Mouse (Mus musculus): ENCODE results near the gene Osbpl6. TPM values are rescaled to one million over a fixed set of nuclear protein-coding genes. Genes with fewer than 3 reads are reported as not detected.

Osbpl6 gene
- polyA plus RNA-seq, 1 experiment from 2014 or later, result 5.9 TPM

GRCm38 (mm10) chr2:76475788-76476187, 69.5 kb downstream of the Osbpl6 start:
- no peak for ATAC-seq (ENCODE audit: insufficient number of reproducible peaks, insufficient read depth, low FRiP score, low read depth)
- Histone ChIP-seq H3K4me3 (ENCODE audit: control insufficient read depth in 1 of 2, insufficient read depth in 1 of 2, low read depth in 1 of 2, low read length in 2 of 2) (no peak overlapping the region), H3K9ac (ENCODE audit: low read length) (no peak overlapping the region), H3K4me1 (ENCODE audit: control insufficient read depth in 2 of 2, insufficient read depth in 2 of 2, low read length in 2 of 2) (0 out of 4 replicates have a peak, but pooled peaks cover 0 to 2% of the 10 kb centered on the region in 2 experiments), H3K36me3 (ENCODE audit: control insufficient read depth, insufficient read depth, low read length) (no peaks in the 10 kb centered on the region), H3K9me3 (ENCODE audit: control insufficient read depth, low read length) (no peaks in the 10 kb centered on the region), H3K27ac (replicated peaks in 1 of 2; ENCODE audit: control insufficient read depth in 1 of 2, insufficient read depth in 1 of 2, low read depth in 2 of 2, low read length in 2 of 2) (no peak overlapping the region), H3K4me2 (ENCODE audit: low read length) (no peak overlapping the region), H3K27me3 (ENCODE audit: control insufficient read depth, insufficient read depth, low read length) (no peaks in the 10 kb centered on the region)
- 14% methylated on average over 1 of the region's 1 CpGs for WGBS

GRCm38 (mm10) chr2:76488764-76489163, 82.5 kb downstream of the Osbpl6 start:
- Histone ChIP-seq H3K9me3 (ENCODE audit: control insufficient read depth, low read length) (no peaks in the 10 kb centered on the region), H3K36me3 (ENCODE audit: control insufficient read depth, insufficient read depth, low read length) (no peaks in the 10 kb centered on the region), H3K4me3 (ENCODE audit: control insufficient read depth in 1 of 2, insufficient read depth in 1 of 2, low read depth in 1 of 2, low read length in 2 of 2) (no peak overlapping the region), H3K27me3 (ENCODE audit: control insufficient read depth, insufficient read depth, low read length) (no peaks in the 10 kb centered on the region), H3K27ac (replicated peaks in 1 of 2; ENCODE audit: control insufficient read depth in 1 of 2, insufficient read depth in 1 of 2, low read depth in 2 of 2, low read length in 2 of 2) (no peak overlapping the region), H3K9ac (ENCODE audit: low read length) (no peak overlapping the region), H3K4me1 (ENCODE audit: control insufficient read depth in 2 of 2, insufficient read depth in 2 of 2, low read length in 2 of 2) (peaks cover 2% of the 10 kb centered on the region in 2 experiments; a peak in 2 of 4 replicates), H3K4me2 (ENCODE audit: low read length) (no peak overlapping the region)
- 81% methylated on average over 4 of the region's 4 CpGs for WGBS
- no peak for ATAC-seq (ENCODE audit: insufficient number of reproducible peaks, insufficient read depth, low FRiP score, low read depth)

GRCm38 (mm10) chr2:76490198-76490597, 83.9 kb downstream of the Osbpl6 start:
- H3K36me3 ChIP-seq (ENCODE audit: control insufficient read depth, insufficient read depth, low read length), result no peaks in the 10 kb centered on the region
- WGBS, result 77% methylated on average over 8 of the region's 8 CpGs

GRCm38 (mm10) chr2:76491371-76491770, 85.1 kb downstream of the Osbpl6 start:
- H3K4me3 ChIP-seq (ENCODE audit: control insufficient read depth in 1 of 2, insufficient read depth in 1 of 2, low read depth in 1 of 2, low read length in 2 of 2), result no peak overlapping the region
- no peaks in the 10 kb centered on the region for H3K27me3 ChIP-seq (ENCODE audit: control insufficient read depth, insufficient read depth, low read length)
- ATAC-seq (ENCODE audit: insufficient number of reproducible peaks, insufficient read depth, low FRiP score, low read depth), result no peak
- WGBS, result 86% methylated on average over 6 of the region's 6 CpGs
- H3K9ac ChIP-seq (ENCODE audit: low read length), result no peak overlapping the region
- H3K36me3 ChIP-seq (ENCODE audit: control insufficient read depth, insufficient read depth, low read length), result no peaks in the 10 kb centered on the region
- no peak overlapping the region for H3K4me2 ChIP-seq (ENCODE audit: low read length)
- H3K9me3 ChIP-seq (ENCODE audit: control insufficient read depth, low read length), result no peaks in the 10 kb centered on the region
- H3K27ac ChIP-seq (replicated peaks in 1 of 2; ENCODE audit: control insufficient read depth in 1 of 2, insufficient read depth in 1 of 2, low read depth in 2 of 2, low read length in 2 of 2), result no peak overlapping the region
- peaks cover 2% of the 10 kb centered on the region in 2 experiments; a peak in 2 of 4 replicates for H3K4me1 ChIP-seq (ENCODE audit: control insufficient read depth in 2 of 2, insufficient read depth in 2 of 2, low read length in 2 of 2)

More at GRCm38 (mm10) chr2:76490198-76490597, 83.9 kb downstream of the Osbpl6 start:
- H3K27ac ChIP-seq (replicated peaks in 1 of 2; ENCODE audit: control insufficient read depth in 1 of 2, insufficient read depth in 1 of 2, low read depth in 2 of 2, low read length in 2 of 2), result no peak overlapping the region
- H3K9ac ChIP-seq (ENCODE audit: low read length), result no peak overlapping the region
- no peak for ATAC-seq (ENCODE audit: insufficient number of reproducible peaks, insufficient read depth, low FRiP score, low read depth)
- H3K4me3 ChIP-seq (ENCODE audit: control insufficient read depth in 1 of 2, insufficient read depth in 1 of 2, low read depth in 1 of 2, low read length in 2 of 2), result no peak overlapping the region
- no peaks in the 10 kb centered on the region for H3K9me3 ChIP-seq (ENCODE audit: control insufficient read depth, low read length)
- H3K4me1 ChIP-seq (ENCODE audit: control insufficient read depth in 2 of 2, insufficient read depth in 2 of 2, low read length in 2 of 2), result peaks cover 2% of the 10 kb centered on the region in 2 experiments; a peak in 2 of 4 replicates
- no peaks in the 10 kb centered on the region for H3K27me3 ChIP-seq (ENCODE audit: control insufficient read depth, insufficient read depth, low read length)
- no peak overlapping the region for H3K4me2 ChIP-seq (ENCODE audit: low read length)

- no peak overlapping the region for H3K9ac ChIP-seq (ENCODE audit: low read length)
- no peaks in the 10 kb centered on the region for H3K27me3 ChIP-seq (ENCODE audit: control insufficient read depth, insufficient read depth, low read length)
- no peak for ATAC-seq (ENCODE audit: insufficient number of reproducible peaks, insufficient read depth, low FRiP score, low read depth)
- H3K36me3 ChIP-seq (ENCODE audit: control insufficient read depth, insufficient read depth, low read length), result no peaks in the 10 kb centered on the region
- H3K4me1 ChIP-seq (ENCODE audit: control insufficient read depth in 2 of 2, insufficient read depth in 2 of 2, low read length in 2 of 2), result peaks cover 2% of the 10 kb centered on the region in 2 experiments; a peak in 2 of 4 replicates
- no peak overlapping the region for H3K27ac ChIP-seq (replicated peaks in 1 of 2; ENCODE audit: control insufficient read depth in 1 of 2, insufficient read depth in 1 of 2, low read depth in 2 of 2, low read length in 2 of 2)
- no peak overlapping the region for H3K4me2 ChIP-seq (ENCODE audit: low read length)
- H3K9me3 ChIP-seq (ENCODE audit: control insufficient read depth, low read length), result no peaks in the 10 kb centered on the region
- WGBS, result 59% methylated on average over 7 of the region's 7 CpGs
- no peak overlapping the region for H3K4me3 ChIP-seq (ENCODE audit: control insufficient read depth in 1 of 2, insufficient read depth in 1 of 2, low read depth in 1 of 2, low read length in 2 of 2)
Observed at GRCm38 (mm10) chr2:76492224-76492623, 85.9 kb downstream of the Osbpl6 start.

GRCm38 (mm10) chr2:76496006-76496748, 89.9 kb downstream of the Osbpl6 start:
- ATAC-seq (ENCODE audit: insufficient number of reproducible peaks, insufficient read depth, low FRiP score, low read depth), result no peak
- WGBS, result 78% methylated on average over 11 of the region's 11 CpGs
- Histone ChIP-seq H3K27ac (replicated peaks in 1 of 2; ENCODE audit: control insufficient read depth in 1 of 2, insufficient read depth in 1 of 2, low read depth in 2 of 2, low read length in 2 of 2) (no peak overlapping the region), H3K9ac (ENCODE audit: low read length) (no peak overlapping the region), H3K9me3 (ENCODE audit: control insufficient read depth, low read length) (no peaks in the 10 kb centered on the region), H3K4me1 (ENCODE audit: control insufficient read depth in 2 of 2, insufficient read depth in 2 of 2, low read length in 2 of 2) (peaks cover 3% of the 10 kb centered on the region in 2 experiments; a peak in 2 of 4 replicates), H3K27me3 (ENCODE audit: control insufficient read depth, insufficient read depth, low read length) (no peaks in the 10 kb centered on the region), H3K4me2 (ENCODE audit: low read length) (no peak overlapping the region), H3K36me3 (ENCODE audit: control insufficient read depth, insufficient read depth, low read length) (no peaks in the 10 kb centered on the region), H3K4me3 (ENCODE audit: control insufficient read depth in 1 of 2, insufficient read depth in 1 of 2, low read depth in 1 of 2, low read length in 2 of 2) (no peak overlapping the region)

GRCm38 (mm10) chr2:76496749-76497140, 90.4 kb downstream of the Osbpl6 start:
- Histone ChIP-seq H3K27ac (replicated peaks in 1 of 2; ENCODE audit: control insufficient read depth in 1 of 2, insufficient read depth in 1 of 2, low read depth in 2 of 2, low read length in 2 of 2) (no peak overlapping the region), H3K4me3 (ENCODE audit: control insufficient read depth in 1 of 2, insufficient read depth in 1 of 2, low read depth in 1 of 2, low read length in 2 of 2) (no peak overlapping the region), H3K9me3 (ENCODE audit: control insufficient read depth, low read length) (no peaks in the 10 kb centered on the region), H3K27me3 (ENCODE audit: control insufficient read depth, insufficient read depth, low read length) (no peaks in the 10 kb centered on the region), H3K4me2 (ENCODE audit: low read length) (no peak overlapping the region), H3K9ac (ENCODE audit: low read length) (no peak overlapping the region), H3K36me3 (ENCODE audit: control insufficient read depth, insufficient read depth, low read length) (no peaks in the 10 kb centered on the region), H3K4me1 (ENCODE audit: control insufficient read depth in 2 of 2, insufficient read depth in 2 of 2, low read length in 2 of 2) (peaks cover 3% of the 10 kb centered on the region in 2 experiments; a peak in 2 of 4 replicates)
- 90% methylated on average over 4 of the region's 4 CpGs for WGBS
- no peak for ATAC-seq (ENCODE audit: insufficient number of reproducible peaks, insufficient read depth, low FRiP score, low read depth)

Measured in heart, embryonic 14.5 days (tissue).